Mouse (Mus musculus): Measurements from ENCODE around the gene Mustn1. TPM values are rescaled to one million over a fixed set of nuclear protein-coding genes. Genes with fewer than 3 reads are reported as not detected.

Gene Mustn1
- polyA plus RNA-seq, 1 experiment from 2014 or later, result 9.9 TPM

DNA sequence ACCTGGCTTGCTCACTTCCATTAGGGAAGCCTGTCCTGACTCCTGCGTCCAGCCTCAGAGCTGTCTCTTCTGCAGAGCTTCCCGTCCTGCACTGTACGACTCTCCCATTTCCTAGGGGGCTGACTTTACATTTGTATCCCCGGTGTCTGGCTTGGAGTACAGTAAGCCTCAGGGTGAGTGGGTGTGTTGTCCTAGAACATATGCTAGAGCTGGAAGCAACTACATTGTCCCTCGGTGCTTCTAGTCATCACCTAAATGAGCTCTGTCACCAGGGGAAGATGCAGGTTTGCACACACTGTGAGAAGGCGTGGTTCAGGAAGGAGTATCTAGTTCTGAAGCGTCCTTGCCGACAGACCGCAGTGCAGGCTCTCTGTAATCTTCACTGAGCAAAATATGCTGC is 16.6 kb upstream of the Mustn1 start:
- H3K4me3 ChIP-seq (ENCODE audit: low read length), result no peak overlapping the region
- H3K36me3 ChIP-seq (ENCODE audit: control insufficient read depth, insufficient read depth, low read length), result no peaks in the 10 kb centered on the region
- 68% methylated on average over 9 of the region's 9 CpGs for WGBS
- peaks cover 12% of the 10 kb centered on the region for H3K4me1 ChIP-seq (replicated peaks; ENCODE audit: control insufficient read depth, insufficient read depth, low read length)
- H3K4me2 ChIP-seq (ENCODE audit: low read depth, low read length), result no peak overlapping the region
- H3K9ac ChIP-seq (ENCODE audit: low read length), result no peak overlapping the region
- no peak overlapping the region for H3K27ac ChIP-seq (ENCODE audit: low read length)
- H3K27me3 ChIP-seq (ENCODE audit: control insufficient read depth, insufficient read depth, low read depth, low read length), result no peaks in the 10 kb centered on the region
- ATAC-seq (ENCODE audit: low read depth), result no peak
- no peaks in the 10 kb centered on the region for H3K9me3 ChIP-seq (ENCODE audit: control insufficient read depth, low read length)

DNA sequence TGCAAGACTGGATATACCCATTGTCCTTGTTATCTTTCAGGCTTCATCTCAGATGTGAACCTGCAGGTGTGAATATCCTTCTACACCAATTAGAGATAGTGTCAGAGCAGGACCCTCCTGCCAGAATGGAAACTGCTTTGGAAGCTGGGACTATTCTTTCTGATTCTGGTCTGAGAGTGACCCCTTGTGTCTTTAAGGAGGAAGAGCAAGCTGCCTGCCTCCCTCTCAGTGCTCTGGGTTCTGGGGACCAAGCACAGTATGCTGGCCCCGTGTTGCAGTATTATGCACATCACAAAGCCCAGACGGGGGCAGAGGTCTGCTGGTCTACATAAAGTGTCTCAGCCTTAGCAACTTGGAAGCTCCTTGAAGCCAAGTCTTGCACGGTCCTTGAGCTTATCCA is 13.7 kb upstream of the Mustn1 start:
- Histone ChIP-seq H3K9ac (ENCODE audit: low read length) (no peak overlapping the region), H3K9me3 (ENCODE audit: control insufficient read depth, low read length) (no peaks in the 10 kb centered on the region), H3K4me3 (ENCODE audit: low read length) (no peak overlapping the region), H3K4me2 (ENCODE audit: low read depth, low read length) (no peak overlapping the region), H3K27ac (ENCODE audit: low read length) (no peak overlapping the region), H3K27me3 (ENCODE audit: control insufficient read depth, insufficient read depth, low read depth, low read length) (no peaks in the 10 kb centered on the region), H3K4me1 (replicated peaks; ENCODE audit: control insufficient read depth, insufficient read depth, low read length) (peaks cover 19% of the 10 kb centered on the region), H3K36me3 (ENCODE audit: control insufficient read depth, insufficient read depth, low read length) (no peaks in the 10 kb centered on the region)
- WGBS, result 75% methylated on average over 3 of the region's 3 CpGs
- no peak for ATAC-seq (ENCODE audit: low read depth)

DNA sequence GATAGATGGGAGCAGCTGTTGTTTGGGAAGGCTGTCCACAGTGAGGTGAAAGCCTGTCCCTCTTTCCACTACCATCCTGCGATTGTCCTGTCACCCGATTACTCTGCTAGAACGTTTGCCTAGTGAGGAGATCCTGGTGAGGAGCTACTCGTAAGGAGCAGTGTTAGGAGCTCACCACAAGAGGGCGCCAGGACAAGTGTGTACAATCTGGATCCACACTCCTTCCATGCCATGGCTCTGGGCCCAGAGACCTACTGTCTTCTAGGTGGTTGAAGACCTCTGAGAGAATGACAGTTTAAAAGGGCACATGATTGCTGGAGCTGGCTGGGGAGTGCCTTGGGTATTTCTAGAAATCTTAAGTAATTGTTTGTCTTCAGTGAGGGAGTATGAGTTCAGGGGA is 12.0 kb upstream of the Mustn1 start:
- no peaks in the 10 kb centered on the region for H3K36me3 ChIP-seq (ENCODE audit: control insufficient read depth, insufficient read depth, low read length)
- peaks cover 11% of the 10 kb centered on the region for H3K4me1 ChIP-seq (replicated peaks; ENCODE audit: control insufficient read depth, insufficient read depth, low read length)
- no peak overlapping the region for H3K27ac ChIP-seq (ENCODE audit: low read length)
- H3K9me3 ChIP-seq (ENCODE audit: control insufficient read depth, low read length), result no peaks in the 10 kb centered on the region
- H3K4me2 ChIP-seq (ENCODE audit: low read depth, low read length), result no peak overlapping the region
- peak; percentile 35; the same call in 1 of the 2 replicates for ATAC-seq (ENCODE audit: low read depth)
- no peak overlapping the region for H3K9ac ChIP-seq (ENCODE audit: low read length)
- 18% methylated on average over 5 of the region's 5 CpGs for WGBS
- H3K4me3 ChIP-seq (ENCODE audit: low read length), result no peak overlapping the region
- H3K27me3 ChIP-seq (ENCODE audit: control insufficient read depth, insufficient read depth, low read depth, low read length), result no peaks in the 10 kb centered on the region

DNA sequence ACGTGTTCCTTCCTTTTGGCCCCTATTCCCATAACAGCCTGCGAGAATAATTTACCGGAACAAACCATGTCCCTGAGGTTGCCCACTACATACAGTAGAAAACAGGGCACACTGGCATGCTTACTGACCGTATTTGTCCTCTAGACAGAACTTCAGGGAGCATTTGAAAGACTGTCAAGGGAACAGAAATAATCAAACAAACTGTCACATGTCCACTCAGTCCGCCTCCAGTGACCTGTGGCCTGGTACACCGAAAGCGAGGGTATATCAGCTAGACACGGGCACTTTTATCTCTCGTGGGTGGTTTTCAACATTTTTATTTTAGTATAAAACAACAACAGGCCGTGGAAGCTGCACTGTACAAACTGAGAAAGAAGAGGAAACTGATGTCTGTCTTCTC is 10.2 kb upstream of the Mustn1 start:
- H3K9ac ChIP-seq (ENCODE audit: low read length), result no peak overlapping the region
- H3K36me3 ChIP-seq (ENCODE audit: control insufficient read depth, insufficient read depth, low read length), result no peaks in the 10 kb centered on the region
- no peaks in the 10 kb centered on the region for H3K27me3 ChIP-seq (ENCODE audit: control insufficient read depth, insufficient read depth, low read depth, low read length)
- no peak overlapping the region for H3K4me3 ChIP-seq (ENCODE audit: low read length)
- H3K27ac ChIP-seq (ENCODE audit: low read length), result no peak overlapping the region
- H3K9me3 ChIP-seq (ENCODE audit: control insufficient read depth, low read length), result no peaks in the 10 kb centered on the region
- 87% methylated on average over 10 of the region's 10 CpGs for WGBS
- ATAC-seq (ENCODE audit: low read depth), result no peak
- H3K4me2 ChIP-seq (ENCODE audit: low read depth, low read length), result no peak overlapping the region
- H3K4me1 ChIP-seq (replicated peaks; ENCODE audit: control insufficient read depth, insufficient read depth, low read length), result peaks cover 9% of the 10 kb centered on the region

DNA sequence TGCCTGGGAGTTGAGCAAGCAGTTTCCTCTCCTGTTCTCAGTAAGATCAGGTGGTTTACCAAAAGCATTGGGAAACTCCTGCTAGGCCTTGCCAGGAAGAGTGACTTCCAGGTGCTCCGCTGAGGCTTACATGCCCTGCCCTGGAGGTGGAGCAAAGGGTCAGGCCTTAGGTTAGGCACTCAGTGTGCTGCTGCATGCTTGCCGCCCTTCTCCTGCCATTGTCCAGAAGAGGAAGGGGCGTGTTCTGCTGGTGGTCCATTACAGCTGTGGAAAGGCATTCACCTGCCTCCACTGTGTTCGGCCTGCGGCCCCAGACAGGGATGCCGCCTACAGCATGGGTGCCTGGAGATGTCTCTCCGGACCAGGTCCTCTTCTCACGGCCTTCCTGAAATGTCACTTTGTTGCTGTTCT is 9.6 kb upstream of the Mustn1 start:
- no peaks in the 10 kb centered on the region for H3K36me3 ChIP-seq (ENCODE audit: control insufficient read depth, insufficient read depth, low read length)
- H3K27ac ChIP-seq (ENCODE audit: low read length), result peak overlapping the region; percentile 86
- H3K4me1 ChIP-seq (replicated peaks; ENCODE audit: control insufficient read depth, insufficient read depth, low read length), result peaks cover 13% of the 10 kb centered on the region
- WGBS, result 79% methylated on average over 8 of the region's 8 CpGs
- H3K27me3 ChIP-seq (ENCODE audit: control insufficient read depth, insufficient read depth, low read depth, low read length), result no peaks in the 10 kb centered on the region
- no peak overlapping the region for H3K4me2 ChIP-seq (ENCODE audit: low read depth, low read length)
- ATAC-seq (ENCODE audit: low read depth), result no peak
- no peaks in the 10 kb centered on the region for H3K9me3 ChIP-seq (ENCODE audit: control insufficient read depth, low read length)
- no peak overlapping the region for H3K9ac ChIP-seq (ENCODE audit: low read length)
- H3K4me3 ChIP-seq (ENCODE audit: low read length), result no peak overlapping the region

DNA sequence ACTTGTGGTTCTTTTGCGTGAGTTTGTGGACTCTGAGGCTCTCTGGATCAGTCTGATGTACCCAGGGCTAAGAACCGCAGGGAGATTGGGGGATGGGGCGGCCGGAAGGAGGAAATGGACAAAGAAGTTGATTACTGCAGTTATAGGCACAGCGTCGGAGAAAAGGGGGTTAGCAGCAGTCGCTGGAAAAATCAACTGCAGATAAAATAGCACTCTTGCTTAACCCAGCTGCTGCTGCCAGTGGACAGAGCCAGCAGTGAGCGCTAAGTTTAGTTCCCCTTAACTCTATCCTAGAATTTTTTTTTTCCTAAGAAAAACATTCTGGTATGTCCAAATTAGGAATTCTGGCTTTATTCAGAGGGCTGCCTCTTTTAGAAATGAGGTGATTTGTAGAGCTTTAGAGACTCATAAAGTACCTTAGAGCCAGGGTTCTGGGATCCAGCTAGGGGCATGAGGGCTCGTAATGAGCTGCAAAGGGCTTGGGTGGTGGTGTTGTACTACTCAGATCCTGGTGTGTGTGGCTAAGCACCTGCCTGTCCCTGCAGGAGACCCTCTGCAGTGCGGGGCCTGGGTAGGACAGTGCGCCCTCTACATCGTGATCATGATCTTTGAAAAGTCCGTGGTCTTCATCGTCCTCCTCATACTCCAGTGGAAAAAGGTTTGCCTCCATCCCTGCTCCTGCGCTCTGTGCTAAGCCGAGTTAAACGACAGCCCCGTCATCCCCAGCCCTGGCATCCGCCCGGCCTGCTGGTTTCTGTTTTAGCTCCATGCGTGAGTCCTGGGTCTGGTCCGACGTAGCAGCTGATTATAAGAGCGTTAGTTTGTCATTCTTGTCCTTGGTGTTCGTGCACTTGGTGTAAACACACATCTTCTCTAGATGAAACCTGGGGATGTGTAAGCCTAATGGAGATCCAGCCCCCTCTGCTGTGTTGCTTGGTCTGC is 8.5 kb upstream of the Mustn1 start:
- H3K4me1 ChIP-seq (replicated peaks; ENCODE audit: control insufficient read depth, insufficient read depth, low read length), result peaks cover 20% of the 10 kb centered on the region
- H3K27ac ChIP-seq (ENCODE audit: low read length), result peak overlapping the region; percentile 86
- no peaks in the 10 kb centered on the region for H3K27me3 ChIP-seq (ENCODE audit: control insufficient read depth, insufficient read depth, low read depth, low read length)
- H3K36me3 ChIP-seq (ENCODE audit: control insufficient read depth, insufficient read depth, low read length), result 0 out of 2 replicates have a peak, but pooled peaks cover 3% of the 10 kb centered on the region
- H3K4me3 ChIP-seq (ENCODE audit: low read length), result no peak overlapping the region
- no peak overlapping the region for H3K4me2 ChIP-seq (ENCODE audit: low read depth, low read length)
- H3K9ac ChIP-seq (ENCODE audit: low read length), result 0 out of 2 replicates have a peak overlapping the region, but pooled peaks have one; percentile 30
- WGBS, result 60% methylated on average over 25 of the region's 25 CpGs
- ATAC-seq (ENCODE audit: low read depth), result peak; percentile 81
- H3K9me3 ChIP-seq (ENCODE audit: control insufficient read depth, low read length), result no peaks in the 10 kb centered on the region

DNA sequence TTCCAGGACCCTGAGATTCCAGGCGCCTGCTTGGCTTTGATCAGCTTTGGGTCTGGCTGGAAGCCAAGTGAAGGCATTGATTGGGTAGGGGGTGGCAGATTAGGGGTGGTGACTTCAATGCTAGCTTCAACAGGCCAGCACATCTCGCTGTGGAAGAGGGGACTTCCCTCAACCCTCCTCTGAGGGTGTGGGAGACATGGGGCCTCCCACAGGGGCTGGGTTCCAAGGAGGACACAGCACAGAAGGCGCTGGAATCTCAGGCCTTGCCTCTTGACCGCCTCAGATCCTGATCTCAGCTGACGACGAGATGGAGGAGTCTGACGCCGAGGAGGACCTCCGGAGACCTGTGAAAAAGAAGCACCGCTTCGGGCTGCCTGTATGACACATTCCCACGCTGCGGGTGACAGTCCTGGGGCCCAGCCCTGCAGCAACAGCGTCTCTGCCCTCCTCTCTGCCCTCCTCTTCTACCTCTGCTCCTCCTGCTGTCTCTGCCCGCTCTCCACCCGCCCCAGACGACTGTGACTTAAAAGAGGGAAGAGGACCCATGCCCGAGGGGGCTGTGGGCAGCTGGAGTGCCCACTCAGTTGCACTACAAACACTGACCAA is 4.8 kb upstream of the Mustn1 start:
- Histone ChIP-seq H3K27me3 (ENCODE audit: control insufficient read depth, insufficient read depth, low read depth, low read length) (no peaks in the 10 kb centered on the region), H3K36me3 (ENCODE audit: control insufficient read depth, insufficient read depth, low read length) (0 out of 2 replicates have a peak, but pooled peaks cover 5% of the 10 kb centered on the region), H3K27ac (ENCODE audit: low read length) (peak overlapping the region; percentile 60), H3K4me1 (replicated peaks; ENCODE audit: control insufficient read depth, insufficient read depth, low read length) (peaks cover 40% of the 10 kb centered on the region), H3K4me3 (ENCODE audit: low read length) (no peak overlapping the region), H3K9me3 (ENCODE audit: control insufficient read depth, low read length) (no peaks in the 10 kb centered on the region), H3K4me2 (ENCODE audit: low read depth, low read length) (peak overlapping the region; percentile 26; the same call in 1 of the 2 replicates), H3K9ac (ENCODE audit: low read length) (no peak overlapping the region; the same call in 1 of the 2 replicates)
- 49% methylated on average over 18 of the region's 18 CpGs for WGBS
- peak; percentile 71 for ATAC-seq (ENCODE audit: low read depth)

DNA sequence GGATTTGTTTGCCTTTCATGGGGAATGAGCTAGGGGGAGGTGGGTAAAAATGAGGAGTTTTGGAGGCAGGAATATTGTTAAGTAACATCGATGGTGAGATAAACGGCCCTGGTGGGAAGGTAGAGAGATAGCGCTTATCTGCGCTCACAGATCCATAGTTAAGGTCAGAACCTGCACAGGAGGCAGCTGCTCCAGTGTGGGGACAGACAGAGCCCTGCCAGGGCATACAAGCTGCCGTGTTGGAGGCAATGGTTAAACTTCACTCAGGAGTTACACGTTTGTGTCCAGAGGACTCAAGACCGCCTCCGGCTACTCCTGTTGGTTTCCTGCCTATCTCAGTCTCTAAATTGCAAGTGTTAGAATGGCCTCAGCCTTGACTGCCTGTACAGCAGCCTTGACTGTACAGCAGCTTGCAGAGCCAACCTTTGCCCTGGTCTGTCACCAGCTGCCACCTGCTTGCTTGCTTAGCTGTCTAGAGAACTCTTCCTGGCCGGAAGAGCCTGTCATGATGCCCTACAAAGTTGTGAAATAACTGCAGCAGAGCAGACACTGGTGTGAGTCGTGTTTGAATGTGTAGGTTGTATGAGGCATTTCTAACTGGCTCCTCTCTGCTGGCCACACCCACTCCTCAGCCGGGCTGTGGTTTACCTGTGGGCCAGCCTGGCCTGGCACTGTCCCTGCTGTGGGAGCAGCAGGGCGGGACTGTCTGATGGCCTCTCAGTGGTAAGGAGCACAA is 3.7 kb upstream of the Mustn1 start:
- Histone ChIP-seq H3K4me2 (ENCODE audit: low read depth, low read length) (no peak overlapping the region), H3K27me3 (ENCODE audit: control insufficient read depth, insufficient read depth, low read depth, low read length) (no peaks in the 10 kb centered on the region), H3K4me3 (ENCODE audit: low read length) (no peak overlapping the region), H3K9ac (ENCODE audit: low read length) (no peak overlapping the region; the same call in 1 of the 2 replicates), H3K9me3 (ENCODE audit: control insufficient read depth, low read length) (no peaks in the 10 kb centered on the region), H3K36me3 (ENCODE audit: control insufficient read depth, insufficient read depth, low read length) (0 out of 2 replicates have a peak, but pooled peaks cover 5% of the 10 kb centered on the region), H3K4me1 (replicated peaks; ENCODE audit: control insufficient read depth, insufficient read depth, low read length) (peaks cover 40% of the 10 kb centered on the region), H3K27ac (ENCODE audit: low read length) (no peak overlapping the region)
- 76% methylated on average over 12 of the region's 12 CpGs for WGBS
- ATAC-seq (ENCODE audit: low read depth), result no peak

DNA sequence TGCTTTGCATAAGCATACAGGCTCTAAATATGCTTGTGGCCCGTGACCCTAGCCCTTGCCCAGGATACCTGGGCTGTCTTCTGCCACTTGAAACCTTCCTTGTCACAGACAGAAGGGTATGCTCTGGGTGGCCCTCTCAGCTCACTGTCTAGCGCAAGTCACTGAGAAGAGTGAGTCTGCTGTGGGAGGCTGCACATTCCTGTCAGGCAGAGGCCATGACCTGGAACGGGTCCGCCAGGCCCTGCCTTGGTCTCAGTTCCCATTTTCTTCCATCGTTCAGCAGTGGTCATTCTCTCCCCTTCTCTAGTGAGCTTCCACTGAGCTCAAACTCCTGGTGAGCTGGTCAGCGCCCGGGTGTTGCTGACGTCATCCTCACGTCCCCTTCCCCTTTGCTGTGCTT is 3.0 kb upstream of the Mustn1 start:
- no peak for ATAC-seq (ENCODE audit: low read depth)
- no peak overlapping the region for H3K4me3 ChIP-seq (ENCODE audit: low read length)
- H3K4me2 ChIP-seq (ENCODE audit: low read depth, low read length), result no peak overlapping the region
- peaks cover 40% of the 10 kb centered on the region for H3K4me1 ChIP-seq (replicated peaks; ENCODE audit: control insufficient read depth, insufficient read depth, low read length)
- no peaks in the 10 kb centered on the region for H3K27me3 ChIP-seq (ENCODE audit: control insufficient read depth, insufficient read depth, low read depth, low read length)
- 61% methylated on average over 9 of the region's 9 CpGs for WGBS
- 0 out of 2 replicates have a peak, but pooled peaks cover 5% of the 10 kb centered on the region for H3K36me3 ChIP-seq (ENCODE audit: control insufficient read depth, insufficient read depth, low read length)
- no peak overlapping the region for H3K27ac ChIP-seq (ENCODE audit: low read length)
- H3K9me3 ChIP-seq (ENCODE audit: control insufficient read depth, low read length), result no peaks in the 10 kb centered on the region
- H3K9ac ChIP-seq (ENCODE audit: low read length), result no peak overlapping the region
